Mouse (Mus musculus) spleen, adult 18-20 months (tissue): ENCODE results near the gene Spag8.

ENCODE experiments used
- DNase-seq, 2 experiments: peaks; one replicate each; pipeline ENCODE4 v3.0.0; 2022; ENCODE audit warnings: mixed read lengths in 2 of 2

Gene Spag8

GRCm38 (mm10) chr4:43649783-43650182 lies 3.6 kb downstream of the Spag8 start:
- DNase-seq = no peak

- DNase-seq = no peak
Observed at GRCm38 (mm10) chr4:43640491-43640890, 12.9 kb downstream of the Spag8 start.

GRCm38 (mm10) chr4:43640076-43640475 lies 13.3 kb downstream of the Spag8 start:
- no peak for DNase-seq

DNA sequence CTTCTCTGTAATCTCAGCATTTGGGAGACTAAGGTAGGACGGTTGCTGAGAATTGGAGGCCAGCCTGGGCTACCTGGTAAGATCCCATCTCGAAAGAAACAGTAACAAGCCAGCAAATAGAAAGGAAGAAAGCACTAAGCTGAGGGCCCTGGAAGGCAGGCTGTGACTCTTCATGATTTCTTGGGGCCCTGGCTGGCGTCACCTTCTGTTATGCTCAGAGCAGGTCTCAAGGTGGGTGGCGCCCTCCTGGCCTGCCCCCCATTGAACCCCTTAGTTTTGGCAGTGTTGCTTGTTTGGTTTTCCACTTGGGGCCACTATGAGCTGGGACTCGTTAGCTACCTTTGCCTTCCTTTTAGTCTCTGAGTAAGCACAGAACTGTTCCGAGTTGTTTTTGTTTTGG lies 16.6 kb downstream of the Spag8 start:
- no peak for DNase-seq

- DNase-seq = no peak
Observed at GRCm38 (mm10) chr4:43634621-43635374, 18.6 kb downstream of the Spag8 start.

- no peak for DNase-seq
Observed at GRCm38 (mm10) chr4:43633736-43634135, 19.7 kb downstream of the Spag8 start.

- DNase-seq = no peak
Observed at GRCm38 (mm10) chr4:43633296-43633695, 20.1 kb downstream of the Spag8 start.

- no peak for DNase-seq
Observed at GRCm38 (mm10) chr4:43631956-43632920, 21.2 kb downstream of the Spag8 start.

- no peak for DNase-seq
Observed at GRCm38 (mm10) chr4:43631046-43631955, 22.1 kb downstream of the Spag8 start, which contains the start of gene Npr2. Gene Npr2, plus strand, starts transcription at chr4:43631935.

DNA sequence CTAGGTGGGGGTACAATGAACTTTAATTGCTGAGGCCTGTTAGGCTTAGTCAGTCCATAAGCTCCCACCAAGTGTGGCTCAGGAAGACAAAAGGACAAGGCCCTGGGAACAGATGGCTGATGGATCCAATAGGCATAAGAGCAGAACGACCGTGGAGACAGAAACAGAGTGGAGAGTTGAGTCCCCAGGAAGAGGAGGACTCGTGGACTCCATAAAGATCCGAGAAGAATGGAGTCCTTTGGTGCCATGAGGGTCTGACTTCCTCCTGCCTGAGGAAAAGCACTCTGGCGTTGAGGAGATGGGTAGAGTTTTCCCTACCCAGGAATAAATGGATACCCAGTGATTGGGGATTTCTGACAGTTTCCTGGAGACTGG lies 22.7 kb downstream of the Spag8 start:
- no peak for DNase-seq

GRCm38 (mm10) chr4:43630030-43630581 lies 23.3 kb downstream of the Spag8 start:
- DNase-seq = peak in 1 of 2 experiments; percentile 67

DNA sequence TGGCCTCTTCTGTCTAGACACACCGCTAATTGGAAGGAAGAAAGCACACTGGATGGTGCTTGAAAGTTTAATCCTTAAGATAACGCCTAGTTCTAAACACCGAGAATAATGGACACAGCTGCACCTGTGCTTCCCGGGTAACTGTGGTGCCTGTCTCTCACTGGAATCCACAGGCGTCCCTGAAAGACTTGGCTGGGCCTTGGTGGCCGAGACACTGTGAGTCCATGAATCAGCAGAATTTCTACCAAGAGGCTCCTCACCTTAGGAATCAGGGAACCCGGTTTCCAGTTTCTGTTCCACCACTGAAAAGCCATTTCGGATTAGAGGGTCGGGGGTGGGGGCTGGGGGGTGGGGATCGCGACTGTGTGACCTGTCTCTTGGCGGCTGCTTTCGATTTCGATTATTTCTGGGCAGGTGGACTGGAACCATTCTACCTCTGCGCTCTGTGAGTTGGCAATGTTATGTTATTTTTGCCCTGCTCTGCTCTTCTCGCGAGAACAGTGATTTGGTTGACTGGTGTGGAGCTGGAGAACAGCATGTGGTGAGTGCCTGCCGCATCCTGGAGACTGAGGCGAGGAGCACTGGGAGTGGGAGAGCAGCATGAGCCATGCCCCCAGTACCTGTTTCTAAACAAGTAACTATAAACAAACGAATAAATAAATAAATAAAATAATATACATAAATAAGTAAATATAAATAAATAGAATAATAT lies 24.1 kb downstream of the Spag8 start:
- no peak for DNase-seq

DNA sequence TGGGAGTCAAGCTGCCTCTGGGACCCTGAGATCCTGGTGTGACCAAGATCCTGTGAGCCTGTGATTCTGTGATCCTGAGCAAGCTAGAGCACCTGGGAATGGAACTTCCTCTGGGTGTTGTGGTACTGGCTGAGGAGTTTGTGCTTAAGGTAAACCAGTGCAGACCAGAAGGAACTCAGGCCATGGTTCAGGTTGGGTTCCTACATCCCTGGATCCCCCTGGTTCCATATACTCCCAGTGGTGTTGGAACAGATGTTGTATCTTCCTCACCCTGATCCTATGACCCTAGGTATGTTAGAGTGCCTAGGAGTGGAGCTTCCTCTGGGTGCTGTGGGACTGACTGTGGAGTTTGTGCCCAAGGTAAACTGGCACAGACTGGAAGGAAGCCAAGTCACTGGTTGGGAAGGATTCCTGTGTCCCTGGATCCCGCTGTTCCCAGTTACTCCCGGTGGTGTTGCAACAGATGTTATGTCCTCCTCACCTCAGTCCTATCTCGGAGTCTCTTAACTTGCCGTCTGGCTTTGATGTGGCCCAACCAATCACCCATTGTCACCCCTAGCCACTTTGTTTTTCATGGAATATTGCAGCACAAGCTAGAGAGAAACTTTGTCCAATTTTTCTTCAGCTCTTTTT lies 33.1 kb downstream of the Spag8 start:
- DNase-seq = no peak

GRCm38 (mm10) chr4:43613060-43613730 lies 40.2 kb downstream of the Spag8 start:
- DNase-seq = no peak

GRCm38 (mm10) chr4:43612534-43612933 lies 40.9 kb downstream of the Spag8 start:
- no peak for DNase-seq

DNA sequence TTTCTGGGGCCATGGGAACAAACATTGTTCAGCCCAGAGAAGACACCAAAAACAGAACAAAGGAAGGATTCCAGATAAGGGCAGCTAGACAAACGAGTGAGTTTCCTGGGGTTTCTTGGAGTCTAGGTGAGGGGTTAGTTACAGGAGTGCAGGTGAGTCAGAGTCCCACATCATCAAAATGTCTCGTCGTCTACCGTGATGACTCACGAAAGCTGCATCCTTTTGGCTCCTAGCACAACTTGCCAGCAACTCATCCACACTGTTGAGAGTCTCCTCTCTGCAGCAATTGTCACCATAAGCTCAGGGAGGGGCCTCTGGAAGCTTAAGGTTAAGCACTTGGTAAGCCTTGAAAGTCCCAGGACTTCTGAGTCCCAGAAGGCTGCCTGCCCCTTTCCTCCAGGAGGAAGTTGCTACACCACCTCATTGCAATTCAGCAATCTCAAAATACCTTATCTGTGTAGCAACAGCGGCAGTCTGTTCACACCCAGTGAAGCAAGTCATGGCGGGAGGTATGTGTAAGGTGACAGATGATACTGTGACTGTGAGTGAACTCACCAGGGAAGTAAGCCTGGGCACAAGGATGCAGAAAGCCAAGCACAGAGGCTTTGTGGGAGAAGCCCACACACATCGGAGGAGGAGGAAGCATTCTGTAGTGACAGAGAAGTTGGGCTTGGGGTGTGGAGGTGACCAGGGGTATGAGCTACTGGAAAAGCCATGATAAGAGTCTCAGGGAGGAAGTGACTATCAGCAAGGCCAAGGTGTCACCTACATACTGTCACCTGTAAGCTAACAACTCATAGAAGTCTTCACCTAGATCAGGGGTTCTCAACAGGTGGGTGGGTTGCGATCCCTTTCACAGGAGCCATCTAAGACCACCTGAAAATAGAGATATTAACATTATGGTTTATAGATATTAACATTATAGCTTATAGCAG lies 48.4 kb downstream of the Spag8 start:
- DNase-seq = no peak

DNA sequence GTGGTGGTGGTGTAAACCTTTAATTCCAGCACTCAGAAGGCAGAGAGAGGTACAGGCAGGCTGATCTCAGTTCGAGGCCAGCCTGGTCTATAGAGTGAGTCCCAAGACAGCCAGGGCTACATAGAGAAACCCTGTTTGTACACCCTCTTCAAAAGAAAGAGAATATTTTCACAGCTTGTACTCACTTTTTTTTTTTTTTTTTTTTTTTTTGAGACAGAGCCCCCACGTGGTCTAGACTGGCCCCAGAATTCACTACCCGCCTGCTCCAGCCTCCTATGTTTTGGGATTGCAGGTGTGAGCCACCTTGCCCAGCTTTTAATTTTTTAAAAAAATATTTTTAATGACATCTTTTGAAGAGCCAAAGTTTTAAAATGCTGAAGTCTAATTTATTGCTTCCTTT lies 49.3 kb downstream of the Spag8 start:
- no peak for DNase-seq
